Mouse (Mus musculus) brain, adult 10 weeks (tissue): ENCODE data around the gene Irgq. TPM values are rescaled to one million over a fixed set of nuclear protein-coding genes. Genes with fewer than 3 reads are reported as not detected.

Experiments
- polyA plus RNA-seq: library from polyadenylated mRNA; stranded (reverse); fragments of 350-450 nt; fragmentation: Illumina TruSeq; extraction: RNeasy Lipid Tissue Mini Kit (QIAGEN cat#74804); gene quantifications from one replicate; pipeline ENCODE4 v1.2.3, GENCODE M21; 2015; ENCODE audit warnings: low read depth, low replicate concordance

The Irgq gene
- polyA plus RNA-seq = 40.0 TPM

DNA sequence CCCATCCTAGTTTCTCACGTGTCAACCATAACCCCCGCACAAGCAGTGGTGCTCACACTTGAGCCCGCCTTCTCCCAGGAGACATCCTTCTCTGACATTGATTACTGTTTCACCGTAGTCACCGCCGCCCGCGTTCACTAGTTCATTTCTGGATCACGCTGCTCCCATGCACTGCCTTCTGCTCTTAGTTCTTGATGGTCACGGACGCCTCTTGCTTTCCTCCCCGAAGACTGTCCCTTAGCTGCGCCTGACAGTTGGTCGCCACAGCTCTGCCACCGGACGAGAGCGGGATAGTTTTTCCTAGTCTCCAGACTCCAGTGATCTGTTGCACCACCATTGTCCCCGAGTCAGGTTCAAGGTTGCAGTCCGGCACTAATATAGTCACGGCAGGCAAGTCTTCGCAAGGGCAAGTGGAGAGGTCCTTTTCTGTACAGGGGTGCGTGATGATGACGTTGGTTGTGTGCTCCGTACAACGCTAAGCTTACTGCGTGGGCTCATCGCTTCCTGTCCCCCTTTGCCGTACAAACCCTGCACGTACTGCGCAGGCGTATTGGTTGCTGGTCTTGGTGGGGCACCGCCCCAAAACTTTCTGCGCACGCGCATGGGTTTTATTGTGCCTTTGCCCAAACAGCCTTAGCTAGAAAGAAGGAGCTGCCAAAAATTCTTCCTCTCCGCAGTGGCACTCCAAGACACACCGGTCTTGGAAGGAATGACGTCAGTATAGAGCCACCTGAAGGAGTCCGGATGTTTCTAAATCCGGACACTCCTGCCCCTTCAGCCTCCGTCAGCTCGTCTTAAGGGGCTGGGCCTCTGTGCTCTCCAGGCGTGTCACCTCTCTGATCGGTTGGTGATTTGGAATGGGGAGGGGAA lies at the start of gene Irgq:
Gene Irgq, plus strand, starts transcription at position 628 of the 870 bp plus-strand sequence.

GRCm38 (mm10) chr7:24481474-24482207 lies 48.8 kb upstream of the Irgq start, which contains the start of gene Cadm4:
TSS of gene Cadm4 (plus strand) at chr7:24482023.

DNA sequence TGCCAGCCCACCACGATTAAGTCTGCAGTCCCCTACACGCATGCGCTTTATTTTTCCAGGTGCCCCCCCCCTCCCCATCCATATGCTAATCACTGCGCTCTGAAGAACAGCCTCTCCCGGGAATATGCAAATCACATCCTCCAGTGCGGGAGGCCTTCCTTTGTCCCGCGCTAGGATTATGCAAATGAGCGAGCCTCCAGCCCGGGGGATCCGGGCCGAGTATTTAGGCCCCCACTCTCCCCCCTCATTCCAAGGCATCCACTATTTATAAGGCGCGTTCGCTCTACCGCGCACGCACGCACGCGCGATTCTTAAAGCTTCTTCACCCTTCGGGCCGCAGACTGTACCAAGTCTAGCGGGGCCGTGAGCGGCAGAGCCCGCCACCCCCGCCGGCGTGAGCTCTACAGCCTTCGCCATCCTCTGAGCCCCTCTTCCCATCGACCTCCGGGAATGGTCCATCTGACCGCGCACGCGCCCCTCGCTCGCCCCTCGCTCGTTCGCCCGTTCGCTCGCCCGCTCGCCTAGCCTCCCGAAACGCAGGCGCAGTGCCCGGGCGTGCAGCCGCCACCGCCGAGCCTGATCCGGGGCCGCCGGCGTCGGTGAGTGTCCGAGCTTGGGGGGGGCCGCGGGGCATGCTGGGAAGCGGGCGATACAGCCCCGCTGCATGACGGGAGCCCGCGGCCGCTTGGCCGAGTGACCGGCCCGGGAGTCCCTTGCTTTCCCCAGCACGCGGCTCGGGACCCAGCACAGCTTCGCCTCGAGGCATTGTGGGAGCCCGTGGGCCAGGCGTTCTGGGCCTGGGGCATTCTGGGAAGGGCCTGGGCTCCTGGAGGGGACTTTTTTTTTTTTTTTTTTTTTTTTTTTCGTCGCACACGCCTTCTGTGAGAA lies 23.4 kb upstream of the Irgq start, which contains the start of gene Zfp428:
Gene Zfp428, plus strand, starts transcription at position 169 of the 888 bp plus-strand sequence.

GRCm38 (mm10) chr7:24512355-24512754 lies 18.1 kb upstream of the Irgq start, which contains the start of gene AC161166.1:
TSS of gene AC161166.1 (minus strand) at chr7:24512455.

GRCm38 (mm10) chr7:24546068-24546614 lies 15.7 kb downstream of the Irgq start, which contains the start of the genes Pinlyp and Xrcc1:
TSS of gene Pinlyp (minus strand) at chr7:24546118.
TSS of gene Xrcc1 (plus strand) at chr7:24546289.

GRCm38 (mm10) chr7:24587330-24588105 lies 57.0 kb downstream of the Irgq start, which contains the start of the genes Ethe1 and Zfp575:
TSS of gene Ethe1 (plus strand) at chr7:24587543.
TSS of gene Zfp575 (minus strand) at chr7:24587641.

Other genes with a start within 250 kb of the Irgq start
- 22.7 TPM for gene Zfp61, start 229.5 kb upstream of the Irgq start, polyA plus RNA-seq
- 17.8 TPM for gene Zfp94, start 214.0 kb upstream of the Irgq start, polyA plus RNA-seq
- not detected for gene Tescl, start 196.8 kb upstream of the Irgq start, polyA plus RNA-seq
- gene Lypd5, start 181.5 kb upstream of the Irgq start, polyA plus RNA-seq = not detected
- not detected for gene Kcnn4, start 160.4 kb upstream of the Irgq start, polyA plus RNA-seq
- gene Smg9, start 131.1 kb upstream of the Irgq start, polyA plus RNA-seq = 32.4 TPM
- gene Irgc1, start 78.4 kb upstream of the Irgq start, polyA plus RNA-seq = not detected
- 0.91 TPM for gene Plaur, start 68.2 kb upstream of the Irgq start, polyA plus RNA-seq
- 236 TPM for gene Cadm4, start 48.7 kb upstream of the Irgq start, polyA plus RNA-seq
- 43.4 TPM for gene Zfp428, start 23.7 kb upstream of the Irgq start, polyA plus RNA-seq
- gene AC161166.1, start 18.2 kb upstream of the Irgq start, polyA plus RNA-seq = not detected
- not detected for gene Pinlyp, start 15.4 kb downstream of the Irgq start, polyA plus RNA-seq
- gene Xrcc1, start 15.6 kb downstream of the Irgq start, polyA plus RNA-seq = 29.4 TPM
- 18.0 TPM for gene Ethe1, start 56.9 kb downstream of the Irgq start, polyA plus RNA-seq
- gene Zfp575, start 57.0 kb downstream of the Irgq start, polyA plus RNA-seq = 4.9 TPM
- not detected for gene Phldb3, start 80.1 kb downstream of the Irgq start, polyA plus RNA-seq
- not detected for gene Lypd3, start 105.9 kb downstream of the Irgq start, polyA plus RNA-seq
- not detected for gene Tex101, start 146.0 kb downstream of the Irgq start, polyA plus RNA-seq
- gene BC049730, start 178.6 kb downstream of the Irgq start, polyA plus RNA-seq = not detected
- not detected for gene Gm4763, start 196.2 kb downstream of the Irgq start, polyA plus RNA-seq
- gene Cd177, start 229.6 kb downstream of the Irgq start, polyA plus RNA-seq = not detected
- gene Ceacam10, start 246.5 kb downstream of the Irgq start, polyA plus RNA-seq = not detected